Mouse (Mus musculus): ENCODE results near the gene Plppr3.

The Plppr3 gene

GRCm38 (mm10) chr10:79815671-79816494 is 58.6 kb downstream of the Plppr3 start:
- peak; percentile 84 to 92 for DNase-seq

GRCm38 (mm10) chr10:79814271-79814842 is 60.1 kb downstream of the Plppr3 start:
- DNase-seq = peak; percentile 71 to 88

- DNase-seq = peak; percentile 75 to 90
These were observed 62.4 kb downstream of the Plppr3 start for GRCm38 (mm10) chr10:79811736-79812637.
